11 mouse cellular contexts compared by ENCODE assay signal in the genomic region with DNA sequence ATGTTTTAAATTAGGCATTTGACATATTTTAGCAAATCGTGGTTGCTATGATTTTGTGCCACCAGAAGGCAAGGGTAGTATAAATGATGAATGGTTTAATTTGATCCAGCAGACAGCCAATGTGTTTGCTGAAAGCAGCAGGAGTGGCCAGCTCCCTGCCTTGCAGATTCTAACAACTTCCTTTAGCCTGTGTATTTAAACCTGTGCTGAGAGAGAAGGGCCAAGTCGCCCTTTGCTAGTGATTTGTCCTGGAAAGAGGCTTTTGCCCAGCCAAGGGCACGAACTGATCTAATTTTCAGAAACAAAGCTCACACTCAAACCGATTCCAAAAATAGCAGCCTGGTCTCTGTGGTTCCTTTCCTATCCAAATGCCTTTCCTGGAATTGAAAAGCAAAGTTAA. TPM values are rescaled to one million over a fixed set of nuclear protein-coding genes. Genes with fewer than 3 reads are reported as not detected.
A peak's percentile ranks its signal among the peaks of the same experiment; 100 is the strongest.
DNase-seq lines count a peak whose midpoint lies in the region; ATAC-seq and TF ChIP-seq lines count a peak whose summit lies in the region.
"Had no signal": no experiment of that assay in that cellular context is flagged by ENCODE, and none has a peak within 500 bp of the region (broad histone marks: within the 10 kb centered on the region; RNA-seq: fewer than 3 reads in every experiment).

No protein-coding gene starts in this region.

- peaks cover 6% of the 10 kb centered on the region for H3K79me2 ChIP-seq in myocyte (ENCODE audit: control insufficient read depth, insufficient read depth)

- H3K4me3 ChIP-seq in embryonic facial prominence, embryonic 13.5 days: no peak overlapping the region
- H3K4me3 ChIP-seq in embryonic facial prominence, embryonic 10.5 days: no peak overlapping the region
- H3K4me3 ChIP-seq in heart, postnatal 0 days (ENCODE audit: low read depth, low read length): no peak overlapping the region
- no peak overlapping the region for H3K4me3 ChIP-seq in myocyte
- no peak overlapping the region for H3K4me3 ChIP-seq in forebrain, embryonic 12.5 days (replicated peaks)
- H3K4me3 ChIP-seq: embryonic facial prominence, embryonic 15.5 days; liver, embryonic 15.5 days had no signal

- no peak overlapping the region for H3K9ac ChIP-seq in embryonic facial prominence, embryonic 13.5 days
- no peak overlapping the region for H3K9ac ChIP-seq in heart, postnatal 0 days (replicated peaks; ENCODE audit: low read depth, low read length)
- H3K9ac ChIP-seq in forebrain, embryonic 12.5 days: no peak overlapping the region
- H3K9ac ChIP-seq: embryonic facial prominence, embryonic 15.5 days; liver, embryonic 15.5 days had no signal

- ATAC-seq in embryonic facial prominence, embryonic 13.5 days (ENCODE audit: insufficient number of reproducible peaks, insufficient read depth, low FRiP score, low TSS enrichment, low read depth): no peak
- ATAC-seq in heart, postnatal 0 days (ENCODE audit: insufficient read depth, low read depth): no peak
- ATAC-seq in forebrain, embryonic 12.5 days (ENCODE audit: low FRiP score): no peak

- peaks cover 11% of the 10 kb centered on the region for H3K4me1 ChIP-seq in embryonic facial prominence, embryonic 13.5 days
- no peaks in the 10 kb centered on the region for H3K4me1 ChIP-seq in embryonic facial prominence, embryonic 10.5 days
- peaks cover 7% of the 10 kb centered on the region; the same call in 1 of the 2 replicates for H3K4me1 ChIP-seq in heart, postnatal 0 days (ENCODE audit: control insufficient read depth, insufficient read depth)
- no peaks in the 10 kb centered on the region for H3K4me1 ChIP-seq in forebrain, embryonic 12.5 days
- H3K4me1 ChIP-seq: liver, embryonic 15.5 days had no signal

- H3K9me3 ChIP-seq in embryonic facial prominence, embryonic 13.5 days: no peaks in the 10 kb centered on the region
- no peaks in the 10 kb centered on the region for H3K9me3 ChIP-seq in embryonic facial prominence, embryonic 10.5 days
- H3K9me3 ChIP-seq in heart, postnatal 0 days (replicated peaks; ENCODE audit: control insufficient read depth, low read length): no peaks in the 10 kb centered on the region
- H3K9me3 ChIP-seq in forebrain, embryonic 12.5 days: no peaks in the 10 kb centered on the region
- H3K9me3 ChIP-seq: embryonic facial prominence, embryonic 15.5 days; liver, embryonic 15.5 days had no signal

- H3ac ChIP-seq in myocyte (ENCODE audit: control insufficient read depth, insufficient read length): no peak overlapping the region

- no peak for TF ChIP-seq POLR2A in myocyte (IDR thresholded peaks at IDR 0.05; ENCODE audit: insufficient read length, low read depth)

- H3K36me3 ChIP-seq in embryonic facial prominence, embryonic 13.5 days: no peaks in the 10 kb centered on the region
- no peaks in the 10 kb centered on the region for H3K36me3 ChIP-seq in embryonic facial prominence, embryonic 10.5 days (replicated peaks)
- H3K36me3 ChIP-seq in heart, postnatal 0 days (replicated peaks; ENCODE audit: control insufficient read depth, insufficient read depth, low read length): no peaks in the 10 kb centered on the region
- H3K36me3 ChIP-seq in myocyte (ENCODE audit: control insufficient read depth, insufficient read depth): no peaks in the 10 kb centered on the region
- H3K36me3 ChIP-seq in forebrain, embryonic 12.5 days (replicated peaks): no peaks in the 10 kb centered on the region
- H3K36me3 ChIP-seq: embryonic facial prominence, embryonic 15.5 days; liver, embryonic 15.5 days had no signal

- no peak for DNase-seq in embryonic facial prominence, embryonic 10.5 days (ENCODE audit: low spot score)
- peak; percentile 4 for DNase-seq in lung, postnatal 36 days
- no peak for DNase-seq in lung, postnatal 25 days (ENCODE audit: low spot score)
- no peak for DNase-seq in heart, postnatal 0 days (ENCODE audit: low spot score)
- no peak for DNase-seq in B cell, adult 2 months
- DNase-seq: thymus, postnatal 25 days had no signal

- peak overlapping the region; percentile 17; the same call in 1 of the 2 replicates for H3K4me2 ChIP-seq in embryonic facial prominence, embryonic 13.5 days
- H3K4me2 ChIP-seq in heart, postnatal 0 days (ENCODE audit: low read depth, low read length): peak overlapping the region; percentile 48
- peak overlapping the region; percentile 66 for H3K4me2 ChIP-seq in myocyte (ENCODE audit: low read depth)
- H3K4me2 ChIP-seq in forebrain, embryonic 12.5 days: no peak overlapping the region
- H3K4me2 ChIP-seq: embryonic facial prominence, embryonic 15.5 days; liver, embryonic 15.5 days had no signal

- 24% methylated on average over 4 of the region's 4 CpGs for WGBS in embryonic facial prominence, embryonic 13.5 days
- 49% methylated on average over 4 of the region's 4 CpGs for WGBS in embryonic facial prominence, embryonic 10.5 days
- WGBS in heart, postnatal 0 days: 18% methylated on average over 4 of the region's 4 CpGs
- WGBS in forebrain, embryonic 12.5 days: 60% methylated on average over 4 of the region's 4 CpGs

- TF ChIP-seq EP300 in heart, postnatal 0 days (IDR thresholded peaks at IDR 0.05; ENCODE audit: low read depth): no peak

- TF ChIP-seq CTCF in heart, postnatal 0 days (IDR thresholded peaks at IDR 0.05; ENCODE audit: low read depth): no peak

- H3K27me3 ChIP-seq in embryonic facial prominence, embryonic 13.5 days: no peaks in the 10 kb centered on the region
- H3K27me3 ChIP-seq in embryonic facial prominence, embryonic 10.5 days (replicated peaks; ENCODE audit: low read depth, poor library complexity, severe bottlenecking): no peaks in the 10 kb centered on the region
- no peaks in the 10 kb centered on the region for H3K27me3 ChIP-seq in heart, postnatal 0 days (ENCODE audit: control insufficient read depth, insufficient read depth, low read length)
- H3K27me3 ChIP-seq in myocyte (ENCODE audit: control insufficient read depth, insufficient read depth, insufficient read length): no peaks in the 10 kb centered on the region
- H3K27me3 ChIP-seq in forebrain, embryonic 12.5 days: no peaks in the 10 kb centered on the region
- H3K27me3 ChIP-seq: embryonic facial prominence, embryonic 15.5 days; liver, embryonic 15.5 days had no signal

- H3K27ac ChIP-seq in embryonic facial prominence, embryonic 13.5 days: no peak overlapping the region
- H3K27ac ChIP-seq in embryonic facial prominence, embryonic 10.5 days (replicated peaks): no peak overlapping the region
- peak overlapping the region; percentile 40; the same call in 1 of the 2 replicates for H3K27ac ChIP-seq in heart, postnatal 0 days (ENCODE audit: low read depth)
- H3K27ac ChIP-seq in forebrain, embryonic 12.5 days: no peak overlapping the region
- H3K27ac ChIP-seq: embryonic facial prominence, embryonic 15.5 days; liver, embryonic 15.5 days had no signal

TF ChIP-seq in myocyte, 11 proteins besides CTCF, POLR2A, EP300 and RAD21:
- TF ChIP-seq CEBPB (IDR thresholded peaks at IDR 0.05; ENCODE audit: insufficient read depth, poor library complexity, severe bottlenecking): no peak
- TF ChIP-seq TCF3 (IDR thresholded peaks at IDR 0.05; ENCODE audit: insufficient read length, low read depth): no peak
- TF ChIP-seq REST (IDR thresholded peaks at IDR 0.05; ENCODE audit: insufficient read depth, insufficient read length): no peak
- TF ChIP-seq POLR2AphosphoS2 (IDR thresholded peaks at IDR 0.05; ENCODE audit: insufficient read length, low read depth): no peak
- no peak for TF ChIP-seq TCF12 (IDR thresholded peaks at IDR 0.05; ENCODE audit: insufficient read depth, poor library complexity, severe bottlenecking)
- no peak for TF ChIP-seq SRF (IDR thresholded peaks at IDR 0.05; ENCODE audit: control insufficient read depth, insufficient read length, low read depth)
- no peak for TF ChIP-seq USF1 (IDR thresholded peaks at IDR 0.05; ENCODE audit: low read depth)
- TF ChIP-seq MAX (IDR thresholded peaks at IDR 0.05; ENCODE audit: low read depth): no peak
- no peak for TF ChIP-seq MYOG (IDR thresholded peaks at IDR 0.05; ENCODE audit: control insufficient read depth in 1 of 3, insufficient read depth in 1 of 3, insufficient read length in 2 of 3, low read depth in 2 of 3)
- TF ChIP-seq E2F4 (IDR thresholded peaks at IDR 0.05; ENCODE audit: insufficient read depth): no peak
- no peak for TF ChIP-seq MYOD1 (IDR thresholded peaks at IDR 0.05; ENCODE audit: control insufficient read depth in 1 of 3, insufficient read length in 2 of 3, low read depth in 2 of 3)

RNA-seq across cellular contexts. Expression of a gene that starts 29.4 kb away (rescaled TPM):
- polyA plus RNA-seq in embryonic facial prominence, embryonic 13.5 days (2015; fragmentation: Nextera tagmentation; extraction: Ambion mirVana): 15.6 and 18.0 TPM in 2 replicates
- polyA plus RNA-seq in embryonic facial prominence, embryonic 10.5 days (2016; fragmentation: Nextera tagmentation; extraction: Ambion mirVana): 5.0 and 6.1 TPM in 2 replicates
- total RNA-seq in heart, postnatal 0 days (2014; rRNA removed; ENCODE audit: low replicate concordance): 0.97 and 3.5 TPM in 2 replicates
- polyA plus RNA-seq in heart, postnatal 0 days (2015; fragmentation: Nextera tagmentation; extraction: Ambion mirVana): 2.4 and 2.8 TPM in 2 replicates
- 0.90 TPM for polyA plus RNA-seq in myocyte (2012; fragmentation: generic; extraction: Trizol)
- 2.2 and 3.1 TPM in 2 replicates for polyA plus RNA-seq in forebrain, embryonic 12.5 days (2016; fragmentation: Nextera tagmentation; extraction: Ambion mirVana)
